Comparison of ENCODE assay signal across 11 mouse cellular contexts in the genomic region with DNA sequence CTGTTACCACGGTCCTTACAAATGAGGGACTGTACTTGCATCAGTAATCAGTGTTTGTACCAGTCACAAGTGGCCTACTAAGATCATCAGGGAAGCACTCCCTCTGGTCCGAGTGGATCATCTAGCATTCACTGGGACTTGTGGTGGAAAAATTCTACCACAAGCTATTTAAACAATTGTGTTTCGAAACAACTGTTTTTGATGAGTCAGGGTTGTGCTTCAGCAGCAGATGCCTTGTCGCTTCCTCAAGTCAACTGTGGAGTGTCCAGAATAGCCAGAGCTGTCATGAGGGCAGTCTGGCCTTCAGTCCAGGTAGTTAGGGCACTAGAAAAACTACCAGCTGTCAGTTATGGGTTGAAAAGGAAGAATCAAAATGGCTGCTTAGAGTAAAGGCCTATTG. TPM values are rescaled to one million over a fixed set of nuclear protein-coding genes. Genes with fewer than 3 reads are reported as not detected.
DNase-seq lines count a peak whose midpoint lies in the region; ATAC-seq and TF ChIP-seq lines count a peak whose summit lies in the region.
"Had no signal": no experiment of that assay in that cellular context is flagged by ENCODE, and none has a peak within 500 bp of the region (broad histone marks: within the 10 kb centered on the region; RNA-seq: fewer than 3 reads in every experiment).

No protein-coding gene starts in this region.

- no peak overlapping the region for H3K4me3 ChIP-seq in lung, embryonic 16.5 days (ENCODE audit: low read length)
- no peak overlapping the region for H3K4me3 ChIP-seq in myocyte

- no peak for TF ChIP-seq POLR2A in myocyte (IDR thresholded peaks at IDR 0.05; ENCODE audit: insufficient read length, low read depth)

- no peak overlapping the region for H3K9ac ChIP-seq in lung, embryonic 16.5 days (ENCODE audit: low read length)

- H3K27ac ChIP-seq in lung, embryonic 16.5 days (ENCODE audit: low read length) = no peak overlapping the region

- no peak overlapping the region for H3ac ChIP-seq in myocyte (ENCODE audit: control insufficient read depth, insufficient read length)

- 78% methylated on average over 4 of the region's 4 CpGs for WGBS in lung, embryonic 16.5 days

- H3K4me2 ChIP-seq in lung, embryonic 16.5 days (ENCODE audit: low read depth, low read length) = no peak overlapping the region
- peak overlapping the region; percentile 37 for H3K4me2 ChIP-seq in myocyte (ENCODE audit: low read depth)

- peaks cover 44% of the 10 kb centered on the region for H3K27me3 ChIP-seq in lung, embryonic 16.5 days (ENCODE audit: control insufficient read depth, insufficient read depth, low read depth, low read length)
- H3K27me3 ChIP-seq in myocyte (ENCODE audit: control insufficient read depth, insufficient read depth, insufficient read length) = no peaks in the 10 kb centered on the region

- H3K4me1 ChIP-seq in lung, embryonic 16.5 days (replicated peaks; ENCODE audit: control insufficient read depth, insufficient read depth, low read length) = no peaks in the 10 kb centered on the region

- DNase-seq in adrenal gland, adult 2 months = peak; percentile 39
- no peak for DNase-seq in adrenal gland, postnatal 14 days
- DNase-seq in lung, postnatal 10 days = no peak
- DNase-seq in retina, embryonic 14.5 days (ENCODE audit: low spot score) = no peak
- no peak for DNase-seq in MN1 (ENCODE audit: low spot score)
- DNase-seq: heart, postnatal 36 days; kidney, adult 11 months; thymus, postnatal 14 days had no signal

- H3K36me3 ChIP-seq in lung, embryonic 16.5 days (ENCODE audit: control insufficient read depth, insufficient read depth, low read length) = no peaks in the 10 kb centered on the region
- H3K36me3 ChIP-seq in myocyte (ENCODE audit: control insufficient read depth, insufficient read depth) = no peaks in the 10 kb centered on the region

- peak; percentile 20; the same call in 1 of the 2 replicates for ATAC-seq in lung, embryonic 16.5 days (ENCODE audit: low read depth)
- ATAC-seq in common myeloid progenitor, adult 5-6 weeks (replicated peaks; ENCODE audit: low read depth, poor library complexity, severe bottlenecking) = peak; percentile 76

- peaks cover 68% of the 10 kb centered on the region for H3K79me2 ChIP-seq in myocyte (ENCODE audit: control insufficient read depth, insufficient read depth)

- peaks cover 6% of the 10 kb centered on the region; the same call in 1 of the 2 replicates for H3K9me3 ChIP-seq in lung, embryonic 16.5 days (ENCODE audit: control insufficient read depth, low read length)

TF ChIP-seq in myocyte, 11 proteins besides CTCF, POLR2A, EP300 and RAD21:
- TF ChIP-seq POLR2AphosphoS2 (IDR thresholded peaks at IDR 0.05; ENCODE audit: insufficient read length, low read depth) (no peak), MAX (IDR thresholded peaks at IDR 0.05; ENCODE audit: low read depth) (no peak), REST (IDR thresholded peaks at IDR 0.05; ENCODE audit: insufficient read depth, insufficient read length) (no peak), MYOD1 (IDR thresholded peaks at IDR 0.05; ENCODE audit: control insufficient read depth in 1 of 3, insufficient read length in 2 of 3, low read depth in 2 of 3) (peak in 2 of 3 experiments; percentile 52 to 73), TCF12 (IDR thresholded peaks at IDR 0.05; ENCODE audit: insufficient read depth, poor library complexity, severe bottlenecking) (peak; percentile 81), MYOG (IDR thresholded peaks at IDR 0.05; ENCODE audit: control insufficient read depth in 1 of 3, insufficient read depth in 1 of 3, insufficient read length in 2 of 3, low read depth in 2 of 3) (peak in 2 of 3 experiments; percentile 52 to 81), SRF (IDR thresholded peaks at IDR 0.05; ENCODE audit: control insufficient read depth, insufficient read length, low read depth) (no peak), USF1 (IDR thresholded peaks at IDR 0.05; ENCODE audit: low read depth) (peak; percentile 16), CEBPB (IDR thresholded peaks at IDR 0.05; ENCODE audit: insufficient read depth, poor library complexity, severe bottlenecking) (peak; percentile 87), E2F4 (IDR thresholded peaks at IDR 0.05; ENCODE audit: insufficient read depth) (no peak), TCF3 (IDR thresholded peaks at IDR 0.05; ENCODE audit: insufficient read length, low read depth) (no peak)
TF ChIP-seq in myocyte: peak in this region for 5.

RNA-seq across cellular contexts. Expression of a gene that starts 38.5 kb away (rescaled TPM):
- total RNA-seq in adrenal gland, adult 2 months (2021) = 100 to 1,000 TPM; 125 to 145 TPM
- 80.0 and 113 TPM in 2 replicates for polyA plus RNA-seq in adrenal gland, adult 2 months (2012; rRNA removed)
- 100 and 101 TPM in 2 replicates for total RNA-seq in adrenal gland, postnatal 14 days (2021)
- polyA plus RNA-seq in lung, embryonic 16.5 days (2015; fragmentation: Nextera tagmentation; extraction: Ambion mirVana) = 68.0 and 68.3 TPM in 2 replicates
- total RNA-seq in common myeloid progenitor, adult 5-6 weeks (2017) = 88.0 and 117 TPM in 2 replicates
- 57.9 TPM for polyA plus RNA-seq in myocyte (2012; fragmentation: generic; extraction: Trizol)
